Mouse (Mus musculus): ENCODE data around the gene Rflna. TPM values are rescaled to one million over a fixed set of nuclear protein-coding genes. Genes with fewer than 3 reads are reported as not detected.

The Rflna gene
- polyA plus RNA-seq, 2 experiments, result 0.15 to 0.38 TPM

GRCm38 (mm10) chr5:125036483-125036882, 33.5 kb downstream of the Rflna start:
- DNase-seq (ENCODE audit: low read depth in 3 of 3, low spot score in 3 of 3) (no peak), ATAC-seq (ENCODE audit: insufficient read depth) (peak; percentile 56; the same call in 1 of the 2 replicates)
- 47% methylated on average over 8 of the region's 8 CpGs for WGBS (ENCODE audit: insufficient replicate concordance)
- no peaks in the 10 kb centered on the region for H3K9me3 ChIP-seq (ENCODE audit: control insufficient read depth, low read length)
- no peak overlapping the region for H3K4me3 ChIP-seq (ENCODE audit: insufficient read depth in 1 of 2, low read depth in 2 of 2, low read length in 2 of 2)
- no peaks in the 10 kb centered on the region for H3K36me3 ChIP-seq (replicated peaks; ENCODE audit: control insufficient read depth, insufficient read depth, low read depth)
- TF ChIP-seq EP300 (IDR thresholded peaks at IDR 0.05; ENCODE audit: low read depth), result peak; percentile 61
- TF ChIP-seq CTCF (IDR thresholded peaks at IDR 0.05; ENCODE audit: low read depth), result no peak
- H3K9ac ChIP-seq (replicated peaks), result no peak overlapping the region
- no peak overlapping the region for H3K27ac ChIP-seq
- H3K4me2 ChIP-seq (ENCODE audit: low read depth), result no peak overlapping the region
- H3K4me1 ChIP-seq (replicated peaks; ENCODE audit: control insufficient read depth in 2 of 2, insufficient read depth in 2 of 2, low read length in 1 of 2), result no peaks in the 10 kb centered on the region
- H3K27me3 ChIP-seq (ENCODE audit: control insufficient read depth, insufficient read depth, low read length), result no peaks in the 10 kb centered on the region

GRCm38 (mm10) chr5:125039377-125040027, 36.5 kb downstream of the Rflna start:
- Histone ChIP-seq H3K4me3 (ENCODE audit: insufficient read depth in 1 of 2, low read depth in 2 of 2, low read length in 2 of 2) (no peak overlapping the region), H3K9me3 (ENCODE audit: control insufficient read depth, low read length) (no peaks in the 10 kb centered on the region), H3K4me1 (replicated peaks; ENCODE audit: control insufficient read depth in 2 of 2, insufficient read depth in 2 of 2, low read length in 1 of 2) (no peaks in the 10 kb centered on the region), H3K27ac (no peak overlapping the region), H3K9ac (replicated peaks) (no peak overlapping the region), H3K27me3 (ENCODE audit: control insufficient read depth, insufficient read depth, low read length) (no peaks in the 10 kb centered on the region), H3K36me3 (replicated peaks; ENCODE audit: control insufficient read depth, insufficient read depth, low read depth) (no peaks in the 10 kb centered on the region), H3K4me2 (ENCODE audit: low read depth) (no peak overlapping the region)
- WGBS (ENCODE audit: insufficient replicate concordance), result 81% methylated on average over 8 of the region's 8 CpGs
- no peak for ATAC-seq (ENCODE audit: insufficient read depth)
- DNase-seq (ENCODE audit: low read depth in 3 of 3, low spot score in 3 of 3), result no peak
- no peak for TF ChIP-seq EP300 (IDR thresholded peaks at IDR 0.05; ENCODE audit: low read depth)
- no peak for TF ChIP-seq CTCF (IDR thresholded peaks at IDR 0.05; ENCODE audit: low read depth)

- TF ChIP-seq CTCF (IDR thresholded peaks at IDR 0.05; ENCODE audit: low read depth) (no peak), EP300 (IDR thresholded peaks at IDR 0.05; ENCODE audit: low read depth) (no peak)
- no peaks in the 10 kb centered on the region for H3K36me3 ChIP-seq (replicated peaks; ENCODE audit: control insufficient read depth, insufficient read depth, low read depth)
- ATAC-seq (ENCODE audit: insufficient read depth) (no peak), DNase-seq (ENCODE audit: low read depth in 3 of 3, low spot score in 3 of 3) (no peak)
- H3K9me3 ChIP-seq (ENCODE audit: control insufficient read depth, low read length), result no peaks in the 10 kb centered on the region
- H3K27ac ChIP-seq, result no peak overlapping the region
- H3K4me2 ChIP-seq (ENCODE audit: low read depth), result no peak overlapping the region
- no peaks in the 10 kb centered on the region for H3K4me1 ChIP-seq (replicated peaks; ENCODE audit: control insufficient read depth in 2 of 2, insufficient read depth in 2 of 2, low read length in 1 of 2)
- H3K4me3 ChIP-seq (ENCODE audit: insufficient read depth in 1 of 2, low read depth in 2 of 2, low read length in 2 of 2), result no peak overlapping the region
- WGBS (ENCODE audit: insufficient replicate concordance), result 84% methylated on average over 5 of the region's 5 CpGs
- no peak overlapping the region for H3K9ac ChIP-seq (replicated peaks)
- H3K27me3 ChIP-seq (ENCODE audit: control insufficient read depth, insufficient read depth, low read length), result no peaks in the 10 kb centered on the region
Observed at GRCm38 (mm10) chr5:125040128-125040584, 37.1 kb downstream of the Rflna start.

- Histone ChIP-seq H3K27me3 (ENCODE audit: control insufficient read depth, insufficient read depth, low read length) (no peaks in the 10 kb centered on the region), H3K4me1 (replicated peaks; ENCODE audit: control insufficient read depth in 2 of 2, insufficient read depth in 2 of 2, low read length in 1 of 2) (no peaks in the 10 kb centered on the region), H3K4me3 (ENCODE audit: insufficient read depth in 1 of 2, low read depth in 2 of 2, low read length in 2 of 2) (no peak overlapping the region), H3K9ac (replicated peaks) (no peak overlapping the region), H3K4me2 (ENCODE audit: low read depth) (no peak overlapping the region), H3K27ac (no peak overlapping the region), H3K9me3 (ENCODE audit: control insufficient read depth, low read length) (no peaks in the 10 kb centered on the region), H3K36me3 (replicated peaks; ENCODE audit: control insufficient read depth, insufficient read depth, low read depth) (no peaks in the 10 kb centered on the region; the same call in 1 of the 2 replicates)
- DNase-seq (ENCODE audit: low read depth in 3 of 3, low spot score in 3 of 3) (no peak), ATAC-seq (ENCODE audit: insufficient read depth) (no peak)
- no peak for TF ChIP-seq CTCF (IDR thresholded peaks at IDR 0.05; ENCODE audit: low read depth)
- no peak for TF ChIP-seq EP300 (IDR thresholded peaks at IDR 0.05; ENCODE audit: low read depth)
- 74% methylated on average over 9 of the region's 9 CpGs for WGBS (ENCODE audit: insufficient replicate concordance)
Observed at GRCm38 (mm10) chr5:125041578-125041977, 38.6 kb downstream of the Rflna start.

GRCm38 (mm10) chr5:125043448-125043847, 40.4 kb downstream of the Rflna start:
- no peak overlapping the region for H3K4me3 ChIP-seq (ENCODE audit: insufficient read depth in 1 of 2, low read depth in 2 of 2, low read length in 2 of 2)
- ATAC-seq (ENCODE audit: insufficient read depth) (no peak), DNase-seq (ENCODE audit: low read depth in 3 of 3, low spot score in 3 of 3) (no peak)
- H3K27me3 ChIP-seq (ENCODE audit: control insufficient read depth, insufficient read depth, low read length), result no peaks in the 10 kb centered on the region
- H3K27ac ChIP-seq, result no peak overlapping the region
- no peak overlapping the region for H3K4me2 ChIP-seq (ENCODE audit: low read depth)
- H3K4me1 ChIP-seq (replicated peaks; ENCODE audit: control insufficient read depth in 2 of 2, insufficient read depth in 2 of 2, low read length in 1 of 2), result peaks cover 0 to under 1% of the 10 kb centered on the region in 2 experiments; a peak in 2 of 4 replicates
- WGBS (ENCODE audit: insufficient replicate concordance), result 80% methylated on average over 6 of the region's 6 CpGs
- no peak overlapping the region for H3K9ac ChIP-seq (replicated peaks)
- H3K9me3 ChIP-seq (ENCODE audit: control insufficient read depth, low read length), result no peaks in the 10 kb centered on the region
- peaks cover 3% of the 10 kb centered on the region; the same call in 1 of the 2 replicates for H3K36me3 ChIP-seq (replicated peaks; ENCODE audit: control insufficient read depth, insufficient read depth, low read depth)
- TF ChIP-seq CTCF (IDR thresholded peaks at IDR 0.05; ENCODE audit: low read depth) (no peak), EP300 (IDR thresholded peaks at IDR 0.05; ENCODE audit: low read depth) (no peak)
